Mouse (Mus musculus) stomach, embryonic 15.5 days (tissue): Measurements from ENCODE around the gene Zglp1. TPM values are rescaled to one million over a fixed set of nuclear protein-coding genes. Genes with fewer than 3 reads are reported as not detected.
A peak's percentile ranks its signal among the peaks of the same experiment; 100 is the strongest.

Experiments
- ATAC-seq: fragments of 200-750 bp; cut with Nextera tagmentation; 2 replicates; pipeline ENCODE4 v1.8.0; 2017; ENCODE audit warnings: low read depth, moderate number of reproducible peaks, moderate TSS enrichment; ENCODE audit not compliant: insufficient read depth, low FRiP score
- H3K27ac ChIP-seq: fragments of 300-500 bp; sonication (generic); 2 replicates; pipeline ENCODE4 v1.5.1; 2015; ENCODE audit warnings: mild to moderate bottlenecking, inconsistent platforms
- H3K27me3 ChIP-seq: fragments of 300-500 bp; sonication (generic); replicated peaks from 2 replicates; pipeline ENCODE4 v1.6.1; 2015; ENCODE audit warnings: inconsistent platforms
- H3K36me3 ChIP-seq: fragments of 300-500 bp; sonication (generic); 2 replicates; pipeline ENCODE4 v1.6.1; 2015; ENCODE audit warnings: inconsistent platforms
- H3K4me1 ChIP-seq: fragments of 300-500 bp; sonication (generic); 2 replicates; pipeline ENCODE4 v1.6.1; 2015; ENCODE audit warnings: inconsistent platforms
- H3K4me2 ChIP-seq: fragments of 300-500 bp; sonication (generic); 2 replicates; pipeline ENCODE4 v1.6.1; 2015; ENCODE audit warnings: mild to moderate bottlenecking, inconsistent platforms
- H3K4me3 ChIP-seq: fragments of 300-500 bp; sonication (generic); replicated peaks from 2 replicates; pipeline ENCODE4 v1.5.1; 2015; ENCODE audit warnings: inconsistent platforms
- H3K9ac ChIP-seq: fragments of 300-500 bp; sonication (generic); 2 replicates; pipeline ENCODE4 v1.6.1; 2015; ENCODE audit warnings: inconsistent platforms
- H3K9me3 ChIP-seq: fragments of 300-500 bp; sonication (generic); 2 replicates; pipeline ENCODE4 v1.6.1; 2016; ENCODE audit warnings: inconsistent platforms
- WGBS: fragments of 180-500 bp; shearing (Covaris S2); methylation state at CpG from one replicate; pipeline ENCODE4 v1.1.7; 2015; 5-methylcytosine and 5-hydroxymethylcytosine counted together
- microRNA counts: library from miRNA; unstranded; fragments of <30 nt; microRNA quantifications from one replicate; lab custom pipeline; 2016
- microRNA-seq: library from miRNA; unstranded; fragments of <30 nt; microRNA quantifications from one replicate; pipeline ENCODE4, GENCODE M21; 2016
- polyA plus RNA-seq: library from polyadenylated mRNA; unstranded; fragments of >200 nt; fragmentation: Nextera tagmentation; extraction: Ambion mirVana; gene quantifications from 2 replicates; pipeline ENCODE4 v1.2.1, GENCODE M21; 2015

The Zglp1 gene
- polyA plus RNA-seq, 1 experiment from 2014 or later: not detected

GRCm38 (mm10) chr9:21022288-21022687 lies 44.6 kb downstream of the Zglp1 start:
- H3K27me3 ChIP-seq: peaks cover 5% of the 10 kb centered on the region; the same call in 1 of the 2 replicates
- no peak overlapping the region for H3K4me3 ChIP-seq
- WGBS: 42% methylated on average over 6 of the region's 6 CpGs
- no peak overlapping the region for H3K4me2 ChIP-seq
- no peak overlapping the region for H3K9ac ChIP-seq
- no peak for ATAC-seq
- no peaks in the 10 kb centered on the region for H3K9me3 ChIP-seq
- no peak overlapping the region for H3K27ac ChIP-seq
- no peaks in the 10 kb centered on the region for H3K36me3 ChIP-seq
- H3K4me1 ChIP-seq: peaks cover 4% of the 10 kb centered on the region; the same call in 1 of the 2 replicates

GRCm38 (mm10) chr9:21021363-21021762 lies 45.5 kb downstream of the Zglp1 start:
- Histone ChIP-seq H3K4me3 (no peak overlapping the region), H3K27me3 (peaks cover 13% of the 10 kb centered on the region; the same call in 1 of the 2 replicates), H3K27ac (no peak overlapping the region), H3K4me2 (no peak overlapping the region), H3K9me3 (no peaks in the 10 kb centered on the region), H3K9ac (no peak overlapping the region), H3K4me1 (peaks cover 13% of the 10 kb centered on the region), H3K36me3 (no peaks in the 10 kb centered on the region)
- ATAC-seq: no peak
- 75% methylated on average over 3 of the region's 3 CpGs for WGBS

- Histone ChIP-seq H3K4me3 (no peak overlapping the region), H3K4me2 (no peak overlapping the region), H3K4me1 (peaks cover 28% of the 10 kb centered on the region), H3K27ac (no peak overlapping the region), H3K9me3 (no peaks in the 10 kb centered on the region), H3K27me3 (peaks cover 18% of the 10 kb centered on the region; the same call in 1 of the 2 replicates), H3K36me3 (no peaks in the 10 kb centered on the region), H3K9ac (no peak overlapping the region; the same call in 1 of the 2 replicates)
- ATAC-seq: no peak
- 68% methylated on average over 2 of the region's 2 CpGs for WGBS
Measured at GRCm38 (mm10) chr9:21018600-21018999, 48.3 kb downstream of the Zglp1 start.

- WGBS: 35% methylated on average over 4 of the region's 4 CpGs
- no peak for ATAC-seq
Measured at GRCm38 (mm10) chr9:21017177-21017575, 49.7 kb downstream of the Zglp1 start.

GRCm38 (mm10) chr9:21016331-21017176 lies 50.3 kb downstream of the Zglp1 start:
- Histone ChIP-seq H3K36me3 (no peaks in the 10 kb centered on the region), H3K4me1 (peaks cover 34% of the 10 kb centered on the region), H3K9me3 (no peaks in the 10 kb centered on the region), H3K27ac (0 out of 2 replicates have a peak overlapping the region, but pooled peaks have one; percentile 55), H3K27me3 (peaks cover 18% of the 10 kb centered on the region; the same call in 1 of the 2 replicates), H3K4me3 (peak overlapping the region; percentile 46), H3K9ac (no peak overlapping the region), H3K4me2 (peak overlapping the region; percentile 72)
- ATAC-seq: no peak
- WGBS: 7% methylated on average over 17 of the region's 17 CpGs

More at GRCm38 (mm10) chr9:21017177-21017575, 49.7 kb downstream of the Zglp1 start:
- Histone ChIP-seq H3K9me3 (no peaks in the 10 kb centered on the region), H3K4me2 (peak overlapping the region; percentile 72; the same call in 1 of the 2 replicates), H3K4me1 (peaks cover 31% of the 10 kb centered on the region), H3K27me3 (peaks cover 18% of the 10 kb centered on the region; the same call in 1 of the 2 replicates), H3K4me3 (peak overlapping the region; percentile 46; the same call in 1 of the 2 replicates), H3K27ac (no peak overlapping the region), H3K36me3 (no peaks in the 10 kb centered on the region), H3K9ac (no peak overlapping the region)

- peak; percentile 45; the same call in 1 of the 2 replicates for ATAC-seq
- H3K27ac ChIP-seq: peak within 1 kb of the TSS; percentile 55
- peak within 1 kb of the TSS; percentile 72 for H3K4me2 ChIP-seq
- H3K4me3 ChIP-seq: peak within 1 kb of the TSS; percentile 46
- peaks cover 18% of the 10 kb centered on the region; the same call in 1 of the 2 replicates for H3K27me3 ChIP-seq
- WGBS: 1% methylated on average over 30 of the region's 30 CpGs
- peaks cover 34% of the 10 kb centered on the region for H3K4me1 ChIP-seq
- H3K36me3 ChIP-seq: no peaks in the 10 kb centered on the region
- H3K9me3 ChIP-seq: no peaks in the 10 kb centered on the region
- no peak within 1 kb of the TSS for H3K9ac ChIP-seq
Measured at GRCm38 (mm10) chr9:21015571-21016130, 51.2 kb downstream of the Zglp1 start, which contains the start of gene Icam1. Icam1 (plus strand) TSS chr9:21015985.

- Histone ChIP-seq H3K4me2 (peak overlapping the region; percentile 72), H3K27me3 (peaks cover 18% of the 10 kb centered on the region; the same call in 1 of the 2 replicates), H3K27ac (peak overlapping the region; percentile 55), H3K4me3 (peak overlapping the region; percentile 46), H3K9me3 (no peaks in the 10 kb centered on the region), H3K9ac (no peak overlapping the region), H3K36me3 (no peaks in the 10 kb centered on the region), H3K4me1 (peaks cover 34% of the 10 kb centered on the region)
- WGBS: 5% methylated on average over 29 of the region's 29 CpGs
- ATAC-seq: peak; percentile 64; the same call in 1 of the 2 replicates
Measured at GRCm38 (mm10) chr9:21014691-21015570, 52.0 kb downstream of the Zglp1 start.

MicroRNAs encoded within 50 kb of the gene (microRNA counts, 519-probe panel; counts per million panel counts)
- 2,583 counts per million, percentile 61 among the panel's probes with 10 or more counts for microRNA mmu-miR-1900 (lab: Ali Mortazavi, UCI)

Small RNA genes within 50 kb of the gene (microRNA-seq; reads per million reads assigned to microRNA genes)
- not detected for gene Mir1900
- not detected for gene Mir7082

Other genes starting within 250 kb of the Zglp1 start
- not detected in 2 replicates for gene Rdh8, start 248.6 kb downstream of the Zglp1 start, polyA plus RNA-seq
- gene A230050P20Rik, start 198.5 kb downstream of the Zglp1 start, polyA plus RNA-seq: 20.7 and 21.2 TPM in 2 replicates
- 7.5 and 8.1 TPM in 2 replicates for gene Angptl6, start 187.4 kb downstream of the Zglp1 start, polyA plus RNA-seq
- gene Ppan, start 178.9 kb downstream of the Zglp1 start, polyA plus RNA-seq: 80.9 and 81.3 TPM in 2 replicates
- 283 and 327 TPM in 2 replicates for gene Eif3g, start 168.5 kb downstream of the Zglp1 start, polyA plus RNA-seq
- 74.7 and 76.0 TPM in 2 replicates for gene Dnmt1, start 107.2 kb downstream of the Zglp1 start, polyA plus RNA-seq
- 39.4 and 40.1 TPM in 2 replicates for gene S1pr2, start 90.3 kb downstream of the Zglp1 start, polyA plus RNA-seq
- 129 and 133 TPM in 2 replicates for gene Mrpl4, start 64.4 kb downstream of the Zglp1 start, polyA plus RNA-seq
- gene Icam1, start 51.1 kb downstream of the Zglp1 start, polyA plus RNA-seq: 10.9 and 11.3 TPM in 2 replicates
- 6.6 and 16.2 TPM in 2 replicates for gene Icam4, start 37.7 kb downstream of the Zglp1 start, polyA plus RNA-seq
- 0.05 and 0.21 TPM in 2 replicates for gene Icam5, start 35.0 kb downstream of the Zglp1 start, polyA plus RNA-seq
- 0.58 and 0.82 TPM in 2 replicates for gene Gm49373, start 6.0 kb upstream of the Zglp1 start, polyA plus RNA-seq
- gene Fdx1l, start 6.5 kb upstream of the Zglp1 start, polyA plus RNA-seq: 57.6 and 58.0 TPM in 2 replicates
- gene Gm38431, start 24.9 kb upstream of the Zglp1 start, polyA plus RNA-seq: 1.6 and 1.7 TPM in 2 replicates
- gene Raver1, start 24.9 kb upstream of the Zglp1 start, polyA plus RNA-seq: 48.3 and 60.9 TPM in 2 replicates
- gene Tyk2, start 64.2 kb upstream of the Zglp1 start, polyA plus RNA-seq: 13.6 and 15.8 TPM in 2 replicates
- 284 and 293 TPM in 2 replicates for gene Cdc37, start 82.9 kb upstream of the Zglp1 start, polyA plus RNA-seq
- gene Pde4a, start 98.6 kb upstream of the Zglp1 start, polyA plus RNA-seq: 5.9 and 6.2 TPM in 2 replicates
- gene Keap1, start 172.3 kb upstream of the Zglp1 start, polyA plus RNA-seq: 61.1 and 61.6 TPM in 2 replicates
- 0.93 and 1.6 TPM in 2 replicates for gene S1pr5, start 181.3 kb upstream of the Zglp1 start, polyA plus RNA-seq
- gene Atg4d, start 198.2 kb upstream of the Zglp1 start, polyA plus RNA-seq: 49.9 and 51.3 TPM in 2 replicates
- gene Kri1, start 220.9 kb upstream of the Zglp1 start, polyA plus RNA-seq: 14.4 and 14.5 TPM in 2 replicates
- 44.4 and 50.0 TPM in 2 replicates for gene Cdkn2d, start 224.3 kb upstream of the Zglp1 start, polyA plus RNA-seq
- gene Ap1m2, start 245.2 kb upstream of the Zglp1 start, polyA plus RNA-seq: 67.7 and 74.2 TPM in 2 replicates